Mouse (Mus musculus): Measurements from ENCODE around the gene Rbfox1. TPM values are rescaled to one million over a fixed set of nuclear protein-coding genes. Genes with fewer than 3 reads are reported as not detected.

Rbfox1 gene
- polyA plus RNA-seq, 1 experiment from 2014 or later, result not detected

DNA sequence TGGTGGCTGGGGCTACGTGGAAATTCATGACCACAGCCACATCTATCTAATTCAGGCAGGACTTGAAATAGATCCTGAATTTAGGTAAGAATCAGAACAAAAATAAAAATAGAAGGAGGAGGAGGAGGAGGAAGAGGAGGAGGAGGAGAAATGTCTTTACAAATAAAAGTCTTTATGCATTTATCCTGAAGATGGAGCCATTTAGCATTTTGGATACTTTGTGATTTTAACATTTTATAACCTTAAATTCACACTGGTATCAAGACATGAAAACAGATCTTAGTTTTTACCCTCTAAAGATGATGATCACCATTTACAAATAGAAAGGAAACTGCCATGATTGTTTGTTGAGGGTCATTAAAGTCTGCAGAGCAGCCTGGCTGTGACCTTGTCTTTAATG lies 146.1 kb downstream of the Rbfox1 start:
- Histone ChIP-seq H3K27ac (no peak overlapping the region), H3K36me3 (ENCODE audit: inconsistent target) (no peaks in the 10 kb centered on the region), H3K4me3 (ENCODE audit: inconsistent target) (no peak overlapping the region), H3K79me2 (ENCODE audit: inconsistent target) (no peaks in the 10 kb centered on the region)
- WGBS (ENCODE audit: missing documents), result 81% methylated on average over 1 of the region's 1 CpGs

DNA sequence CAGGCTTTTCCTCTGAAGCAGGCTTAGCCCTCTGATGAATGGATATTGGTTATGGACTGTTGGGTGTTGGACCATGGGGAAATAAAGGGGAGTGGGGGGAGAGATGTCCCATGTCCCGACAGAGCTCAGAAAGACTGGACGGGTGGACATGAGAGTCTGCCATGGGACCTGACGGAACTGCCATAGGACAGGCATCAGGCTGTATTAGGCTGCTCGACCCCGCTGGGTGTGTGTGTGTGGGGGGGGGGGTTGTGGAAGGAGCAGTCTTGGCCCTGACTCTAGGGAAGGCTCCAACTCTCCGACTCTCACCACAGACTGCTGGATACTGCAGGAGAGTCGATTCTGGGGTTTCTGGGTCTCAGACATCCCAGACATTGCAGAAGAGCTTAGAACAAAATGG lies 147.4 kb downstream of the Rbfox1 start:
- Histone ChIP-seq H3K27ac (no peak overlapping the region), H3K4me3 (ENCODE audit: inconsistent target) (no peak overlapping the region), H3K79me2 (ENCODE audit: inconsistent target) (no peaks in the 10 kb centered on the region), H3K36me3 (ENCODE audit: inconsistent target) (no peaks in the 10 kb centered on the region)
- 93% methylated on average over 6 of the region's 7 CpGs for WGBS (ENCODE audit: missing documents)

DNA sequence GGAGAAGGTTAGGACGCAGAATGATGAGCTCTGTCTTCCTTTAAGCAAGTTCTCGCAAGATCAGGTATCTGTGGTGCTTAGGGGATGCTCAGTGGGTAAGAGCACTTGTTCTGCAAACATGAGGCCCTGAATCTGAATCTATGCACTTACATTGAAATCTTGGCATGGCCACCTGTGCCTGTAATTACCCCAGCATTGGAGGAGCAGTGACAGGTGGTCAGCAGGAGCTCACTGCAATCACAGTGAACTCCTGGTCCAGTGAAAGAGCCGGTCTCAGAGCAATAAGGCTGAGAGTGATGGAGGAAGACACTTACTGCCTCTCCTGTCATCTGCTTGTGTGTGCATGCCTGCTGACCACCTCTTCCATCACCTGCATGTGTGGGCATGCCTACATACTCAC lies 149.7 kb downstream of the Rbfox1 start:
- no peaks in the 10 kb centered on the region for H3K36me3 ChIP-seq (ENCODE audit: inconsistent target)
- no peak overlapping the region for H3K27ac ChIP-seq
- no peak overlapping the region for H3K4me3 ChIP-seq (ENCODE audit: inconsistent target)
- no peaks in the 10 kb centered on the region for H3K79me2 ChIP-seq (ENCODE audit: inconsistent target)
- WGBS (ENCODE audit: missing documents), result 80% methylated on average over 3 of the region's 3 CpGs

DNA sequence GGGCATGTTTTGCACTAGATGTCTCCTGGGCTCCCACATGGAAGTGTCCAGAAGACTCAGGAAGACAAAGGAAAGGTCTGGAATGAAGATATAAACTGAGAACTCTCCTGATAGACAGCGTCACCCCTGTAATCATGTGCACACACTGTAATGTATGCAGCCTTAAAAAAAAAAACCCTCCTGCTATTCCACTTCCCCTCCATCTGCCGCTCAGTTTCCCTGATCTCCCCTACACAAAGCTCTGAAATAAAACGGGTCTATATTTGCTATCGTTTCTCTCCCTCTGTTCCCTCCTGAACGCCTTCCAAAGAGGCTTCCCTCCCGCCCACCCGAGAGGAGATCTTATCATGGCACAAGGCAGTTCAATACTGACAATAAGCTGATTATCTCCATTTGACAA lies 151.9 kb downstream of the Rbfox1 start:
- Histone ChIP-seq H3K4me3 (ENCODE audit: inconsistent target) (no peak overlapping the region), H3K79me2 (ENCODE audit: inconsistent target) (no peaks in the 10 kb centered on the region), H3K27ac (no peak overlapping the region), H3K36me3 (ENCODE audit: inconsistent target) (no peaks in the 10 kb centered on the region)
- WGBS (ENCODE audit: missing documents), result 87% methylated on average over 7 of the region's 7 CpGs

DNA sequence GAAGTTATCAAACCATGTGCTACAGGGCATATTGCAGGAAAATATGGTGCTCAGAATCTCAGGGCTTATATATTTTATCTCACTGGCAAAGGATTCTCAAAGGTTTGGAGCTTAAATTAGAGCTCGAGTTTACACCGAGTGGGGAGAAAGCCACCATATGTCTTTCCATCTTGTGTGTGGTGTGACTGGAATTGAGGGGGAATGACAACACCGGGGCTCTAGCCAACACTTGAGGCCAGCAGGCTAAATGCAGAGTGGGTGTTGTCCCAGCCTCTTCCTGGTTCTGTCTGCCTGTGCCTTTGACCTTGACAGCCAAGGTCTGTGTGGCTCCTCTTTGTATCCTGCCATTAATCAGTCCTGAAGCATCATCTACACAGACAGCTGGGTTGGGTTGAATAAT lies 157.6 kb downstream of the Rbfox1 start:
- no peaks in the 10 kb centered on the region for H3K79me2 ChIP-seq (ENCODE audit: inconsistent target)
- no peak overlapping the region for H3K4me3 ChIP-seq (ENCODE audit: inconsistent target)
- 70% methylated on average over 3 of the region's 3 CpGs for WGBS (ENCODE audit: missing documents)
- H3K27ac ChIP-seq, result no peak overlapping the region
- H3K36me3 ChIP-seq (ENCODE audit: inconsistent target), result no peaks in the 10 kb centered on the region

DNA sequence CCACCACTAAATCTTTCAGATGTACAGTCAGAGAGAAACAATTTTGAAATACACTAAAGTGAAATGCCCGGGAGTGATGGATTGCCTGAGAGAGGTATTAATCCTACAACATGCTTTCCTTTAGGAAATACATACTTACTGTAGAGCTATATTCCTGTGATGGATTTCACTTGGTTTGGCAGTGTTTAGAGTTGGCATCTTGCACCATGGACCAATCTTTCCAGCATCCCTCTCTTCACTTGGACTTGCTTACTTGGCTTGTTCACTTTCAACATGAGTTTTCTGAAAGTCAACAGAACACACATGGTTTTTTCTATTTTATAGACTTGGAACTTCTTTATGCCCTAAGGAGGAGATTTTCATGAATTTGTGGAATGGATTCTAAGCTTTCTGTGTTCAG lies 163.4 kb downstream of the Rbfox1 start:
- no CpG with 5 or more reads among the region's 1 CpGs for WGBS (ENCODE audit: missing documents)

DNA sequence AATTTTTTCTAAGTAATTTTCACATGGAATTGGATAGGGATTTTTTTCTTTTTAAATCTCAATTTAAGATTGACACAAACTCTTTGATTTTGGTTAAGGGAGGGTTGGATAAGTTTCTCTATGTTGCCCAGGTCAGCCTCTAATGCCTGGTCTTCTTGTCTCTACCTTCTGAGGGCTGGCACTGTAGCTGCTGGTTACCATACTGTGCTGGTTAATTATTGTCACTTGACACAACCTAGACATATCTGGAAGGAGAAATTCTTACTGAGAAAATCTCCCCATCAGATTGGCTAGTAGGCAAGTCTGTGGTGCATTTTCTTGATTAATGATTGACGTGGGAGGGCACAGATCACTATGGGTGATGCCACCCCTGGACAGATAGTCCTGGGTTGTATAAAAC lies 177.3 kb downstream of the Rbfox1 start:
- 85% methylated on average over 1 of the region's 1 CpGs for WGBS (ENCODE audit: missing documents)
- Histone ChIP-seq H3K4me3 (ENCODE audit: inconsistent target) (no peak overlapping the region), H3K27ac (no peak overlapping the region), H3K79me2 (ENCODE audit: inconsistent target) (no peaks in the 10 kb centered on the region), H3K36me3 (ENCODE audit: inconsistent target) (no peaks in the 10 kb centered on the region)

More for the DNA sequence above, 163.4 kb downstream of the Rbfox1 start:
- H3K4me3 ChIP-seq (ENCODE audit: inconsistent target), result no peak overlapping the region
- no peaks in the 10 kb centered on the region for H3K79me2 ChIP-seq (ENCODE audit: inconsistent target)
- H3K36me3 ChIP-seq (ENCODE audit: inconsistent target), result no peaks in the 10 kb centered on the region
- no peak overlapping the region for H3K27ac ChIP-seq

DNA sequence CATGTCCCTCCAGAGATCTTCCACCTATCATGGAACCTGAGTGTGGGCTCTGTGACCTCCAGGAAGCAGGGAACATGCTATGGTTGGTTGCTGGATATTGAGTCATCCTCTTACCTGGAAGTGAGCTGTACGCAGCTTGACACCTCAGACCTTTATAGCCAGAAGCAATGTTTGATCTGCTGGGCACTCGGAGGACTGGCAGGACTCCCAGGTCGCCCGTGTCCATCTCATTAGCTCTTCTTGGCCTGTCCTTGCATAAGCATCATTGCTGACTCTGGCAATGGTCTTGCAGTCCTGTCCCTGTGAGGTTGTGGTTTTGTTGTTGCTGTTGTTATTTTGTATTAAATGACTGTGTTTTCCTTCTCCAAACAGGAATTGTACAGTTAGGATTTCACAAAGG lies 180.3 kb downstream of the Rbfox1 start:
- WGBS (ENCODE audit: missing documents), result 83% methylated on average over 4 of the region's 4 CpGs
- no peaks in the 10 kb centered on the region for H3K79me2 ChIP-seq (ENCODE audit: inconsistent target)
- no peaks in the 10 kb centered on the region for H3K36me3 ChIP-seq (ENCODE audit: inconsistent target)
- no peak overlapping the region for H3K4me3 ChIP-seq (ENCODE audit: inconsistent target)
- no peak overlapping the region for H3K27ac ChIP-seq

DNA sequence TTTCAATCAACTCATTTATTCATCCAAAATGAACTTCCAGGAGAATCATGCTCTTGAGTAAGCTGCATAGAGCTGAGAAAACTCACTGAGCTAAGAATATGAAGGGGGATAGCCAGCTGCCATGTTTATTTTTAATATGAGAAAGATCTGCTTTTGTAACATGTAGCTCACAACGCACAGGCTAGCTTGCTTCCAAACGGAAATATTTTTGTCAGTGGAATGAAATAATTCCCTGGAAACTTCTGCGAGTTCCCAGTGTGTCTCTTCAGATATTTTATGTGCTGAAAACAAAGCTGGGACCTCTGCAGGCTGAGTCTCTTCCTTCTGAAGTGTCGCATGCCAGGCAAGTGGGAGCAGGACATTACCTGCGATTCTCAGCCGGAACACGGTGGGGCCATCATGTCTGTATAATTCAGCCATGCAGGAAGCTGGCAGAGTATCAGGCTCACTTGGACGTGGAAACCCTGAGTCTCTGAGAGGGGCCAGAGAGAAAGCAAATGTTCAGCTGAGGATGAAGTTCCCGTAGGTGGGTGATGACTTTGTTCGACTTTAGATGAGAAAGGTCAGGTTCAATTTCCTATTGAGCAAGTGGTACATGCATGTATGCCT lies 190.4 kb downstream of the Rbfox1 start:
- H3K79me2 ChIP-seq (ENCODE audit: inconsistent target), result no peaks in the 10 kb centered on the region
- H3K27ac ChIP-seq, result no peak overlapping the region
- H3K4me3 ChIP-seq (ENCODE audit: inconsistent target), result no peak overlapping the region
- WGBS (ENCODE audit: missing documents), result 80% methylated on average over 10 of the region's 10 CpGs
- no peaks in the 10 kb centered on the region for H3K36me3 ChIP-seq (ENCODE audit: inconsistent target)

DNA sequence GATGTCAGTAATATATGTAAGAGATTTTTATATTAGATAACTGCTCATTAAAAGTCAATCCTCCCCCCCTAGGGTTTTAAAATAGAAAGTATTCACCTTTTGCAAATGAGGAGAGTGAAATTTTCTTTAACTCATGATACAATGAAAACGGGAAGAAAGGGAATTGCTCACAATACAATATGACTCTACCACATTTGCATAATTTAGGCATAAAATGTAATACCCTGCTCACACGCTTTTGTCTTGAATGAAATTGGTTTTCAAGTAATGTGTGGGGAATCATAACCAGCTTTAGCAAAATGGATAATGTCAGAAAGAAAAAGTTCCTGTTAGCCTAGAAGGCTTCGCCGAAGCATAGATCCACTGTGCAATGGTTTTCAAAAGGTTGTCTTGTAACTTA lies 193.9 kb downstream of the Rbfox1 start:
- Histone ChIP-seq H3K27ac (no peak overlapping the region), H3K4me3 (ENCODE audit: inconsistent target) (no peak overlapping the region), H3K79me2 (ENCODE audit: inconsistent target) (no peaks in the 10 kb centered on the region), H3K36me3 (ENCODE audit: inconsistent target) (no peaks in the 10 kb centered on the region)
- 91% methylated on average over 4 of the region's 4 CpGs for WGBS (ENCODE audit: missing documents)

DNA sequence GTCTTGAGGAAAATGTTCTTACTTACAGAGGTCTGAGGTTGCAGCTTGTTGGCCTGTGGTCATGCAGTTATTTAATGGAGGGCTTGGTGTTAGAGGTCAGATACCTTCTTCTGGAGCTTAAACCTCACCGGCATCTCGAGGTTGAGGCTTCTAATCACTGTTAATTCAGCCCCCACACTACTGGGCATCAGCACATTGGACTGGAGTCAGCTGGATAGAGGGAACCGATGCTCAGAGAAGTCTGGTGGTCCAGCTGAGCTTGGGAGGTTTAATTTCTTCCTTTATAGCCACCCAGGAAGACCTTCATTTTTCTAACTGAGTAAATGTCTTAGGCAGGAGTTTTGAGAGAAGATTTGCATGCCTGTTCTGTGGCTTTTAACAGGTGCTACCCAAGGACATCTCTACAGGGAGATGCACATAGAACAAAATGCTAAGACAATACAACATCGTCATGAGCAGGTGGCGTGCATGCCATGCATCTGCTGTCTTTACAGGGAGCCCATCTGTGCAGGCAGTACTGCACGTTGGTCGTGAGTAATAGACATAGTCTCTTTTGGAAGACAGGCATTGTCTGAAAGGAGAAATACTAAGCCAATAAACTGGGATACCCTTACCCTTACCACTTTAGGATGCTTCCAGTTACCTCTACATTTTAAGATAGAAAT lies 199.7 kb downstream of the Rbfox1 start:
- H3K4me3 ChIP-seq (ENCODE audit: inconsistent target), result no peak overlapping the region
- H3K79me2 ChIP-seq (ENCODE audit: inconsistent target), result no peaks in the 10 kb centered on the region
- WGBS (ENCODE audit: missing documents), result 80% methylated on average over 7 of the region's 7 CpGs
- no peak overlapping the region for H3K27ac ChIP-seq
- no peaks in the 10 kb centered on the region for H3K36me3 ChIP-seq (ENCODE audit: inconsistent target)

DNA sequence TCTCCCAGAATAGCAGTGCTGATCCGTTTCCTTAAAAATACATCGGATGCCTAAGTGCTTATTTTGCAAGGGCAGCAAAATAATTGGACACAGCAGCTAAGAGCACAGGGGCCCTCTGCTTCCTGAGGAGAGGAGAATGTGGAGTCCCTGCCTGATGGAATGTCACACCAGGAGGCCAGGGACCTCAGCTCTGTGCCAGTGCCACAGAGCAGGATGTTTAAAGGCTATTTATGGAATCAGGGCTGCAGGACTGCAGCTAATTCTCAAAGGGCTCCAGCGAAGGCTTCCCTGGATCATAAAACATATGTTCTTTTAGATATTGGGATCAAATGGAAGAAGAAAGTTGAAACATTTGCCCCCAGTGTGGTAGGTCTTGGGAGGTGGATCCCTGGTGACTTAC lies 201.0 kb downstream of the Rbfox1 start:
- 55% methylated on average over 3 of the region's 3 CpGs for WGBS (ENCODE audit: missing documents)
- no peak overlapping the region for H3K27ac ChIP-seq
- H3K36me3 ChIP-seq (ENCODE audit: inconsistent target), result no peaks in the 10 kb centered on the region
- H3K4me3 ChIP-seq (ENCODE audit: inconsistent target), result no peak overlapping the region
- H3K79me2 ChIP-seq (ENCODE audit: inconsistent target), result no peaks in the 10 kb centered on the region

DNA sequence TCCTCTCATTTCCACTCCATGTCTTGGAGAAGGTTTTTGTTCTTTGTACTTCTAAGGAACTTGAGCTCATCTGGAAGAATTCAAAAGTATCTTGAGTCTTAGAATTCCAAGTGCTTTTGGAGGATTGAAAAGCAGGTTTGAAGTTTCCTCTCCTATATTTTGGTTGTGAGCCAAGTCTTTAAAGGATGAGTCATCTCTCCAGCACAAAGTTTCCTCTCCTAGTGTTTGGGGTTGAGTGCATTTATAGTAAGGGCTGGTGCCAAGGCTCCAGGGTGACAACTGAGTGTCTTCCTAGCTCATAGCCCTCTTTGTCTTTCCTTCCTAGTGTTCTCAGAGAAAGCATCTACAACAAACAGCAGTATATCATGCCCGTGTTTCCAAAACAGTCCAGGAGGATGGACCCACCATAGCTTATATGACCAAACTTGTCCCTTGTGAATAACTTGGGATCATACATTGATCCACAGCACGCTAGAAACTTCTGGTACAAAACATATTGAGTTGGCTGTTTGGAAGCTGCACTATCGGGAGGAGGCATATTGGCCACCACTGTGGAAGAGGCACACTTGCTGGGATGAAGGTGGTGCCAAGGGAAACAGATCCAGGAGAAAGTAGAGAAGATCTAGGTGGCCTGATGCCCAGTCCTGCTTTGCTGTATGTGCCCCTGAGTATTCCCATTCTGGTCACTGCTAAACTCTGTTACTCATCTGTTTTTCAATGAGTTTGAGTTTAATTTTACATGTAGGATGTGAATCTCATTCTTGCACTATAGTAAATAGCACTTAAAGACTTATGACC lies 206.4 kb downstream of the Rbfox1 start:
- Histone ChIP-seq H3K79me2 (ENCODE audit: inconsistent target) (no peaks in the 10 kb centered on the region), H3K36me3 (ENCODE audit: inconsistent target) (no peaks in the 10 kb centered on the region), H3K27ac (no peak overlapping the region), H3K4me3 (ENCODE audit: inconsistent target) (no peak overlapping the region)
- 76% methylated on average over 3 of the region's 3 CpGs for WGBS (ENCODE audit: missing documents)

DNA sequence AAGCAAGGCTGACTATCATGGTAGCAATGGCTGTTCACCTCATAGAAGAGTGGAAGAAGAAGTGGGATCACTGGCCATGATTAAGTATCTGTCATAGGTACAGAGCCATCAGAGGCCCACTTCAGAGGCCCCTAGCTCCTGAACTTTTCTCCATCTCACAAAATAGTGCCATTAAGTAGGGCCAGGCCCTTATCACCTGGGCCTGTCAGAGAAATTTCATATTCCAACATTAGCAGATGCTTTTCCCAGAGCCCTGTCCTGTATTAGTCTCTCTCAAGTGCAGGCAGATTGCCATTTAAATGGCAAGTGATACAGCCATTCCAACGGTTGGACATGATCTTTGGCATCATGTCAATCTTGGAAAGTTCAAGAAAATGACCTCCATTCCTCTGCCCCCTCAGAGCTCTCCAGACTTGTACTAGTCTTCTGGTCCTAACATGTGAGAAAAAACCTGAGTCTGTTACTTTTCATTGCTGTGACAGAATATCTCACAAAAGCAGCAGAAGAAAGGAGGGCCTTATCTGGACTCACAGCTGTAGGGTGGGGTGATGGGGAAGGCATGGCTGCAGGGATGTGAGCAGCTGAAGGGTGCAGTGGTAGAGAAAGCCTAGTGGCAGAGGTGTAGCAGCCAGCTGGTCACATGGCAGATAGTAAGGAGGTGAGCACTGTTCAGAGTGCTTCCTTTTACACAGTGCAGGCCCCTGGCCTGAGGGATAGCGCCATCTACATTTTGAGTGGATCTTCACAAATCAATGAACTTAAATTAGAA lies 210.6 kb downstream of the Rbfox1 start:
- 69% methylated on average over 2 of the region's 2 CpGs for WGBS (ENCODE audit: missing documents)
- Histone ChIP-seq H3K79me2 (ENCODE audit: inconsistent target) (no peaks in the 10 kb centered on the region), H3K27ac (no peak overlapping the region), H3K36me3 (ENCODE audit: inconsistent target) (no peaks in the 10 kb centered on the region), H3K4me3 (ENCODE audit: inconsistent target) (no peak overlapping the region)
